Mouse (Mus musculus) kidney, adult 11 months (tissue): ENCODE results near the gene Kctd11.
"Not testable (repeated sequence)": the region's sequence is repeated elsewhere in the genome, so short reads cannot be mapped to it uniquely, and the experiment has no call there.

Experiments used
- DNase-seq: peaks from one replicate; pipeline ENCODE4 v3.0.0; 2022

Gene Kctd11

DNA sequence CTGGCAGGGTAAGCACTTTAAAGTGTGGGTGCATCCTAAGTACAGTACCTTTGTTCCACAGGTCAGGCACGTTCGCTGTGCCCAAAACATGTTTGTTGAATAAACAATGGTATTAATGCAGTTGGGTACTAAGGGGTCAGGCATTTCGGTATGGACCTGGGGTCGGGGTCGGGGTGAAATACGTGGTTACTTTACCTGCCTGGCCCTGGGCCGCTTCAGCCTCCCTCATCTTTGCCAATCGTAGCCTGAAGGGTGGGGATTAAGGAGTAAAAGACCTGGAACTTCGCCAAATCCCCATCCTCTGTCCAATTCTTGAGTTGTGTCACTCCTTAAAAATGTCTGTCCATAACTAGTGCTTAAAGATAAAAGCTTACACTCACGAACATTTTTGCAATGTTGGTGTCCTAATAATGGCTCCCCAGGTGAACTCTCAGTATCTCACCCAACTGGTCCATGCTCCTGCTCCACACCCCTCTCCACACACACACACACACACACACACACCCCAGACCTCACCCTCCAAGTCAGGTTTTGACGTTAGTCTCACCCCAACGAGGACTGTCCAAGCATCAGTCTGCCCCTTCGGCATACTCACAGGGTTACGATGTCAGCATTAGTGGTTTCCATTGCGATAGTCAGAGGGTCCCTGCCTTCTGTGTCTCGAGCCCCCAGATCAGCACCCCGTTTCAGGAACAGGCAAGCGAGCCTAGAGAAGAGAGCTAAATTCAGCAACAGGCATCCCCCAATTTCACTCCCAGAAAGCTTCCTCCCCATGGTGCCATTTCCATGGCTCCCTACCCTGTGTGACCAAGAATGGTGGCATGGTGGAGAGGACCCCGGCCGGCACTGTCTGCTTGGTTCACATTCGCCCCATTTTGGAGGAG lies 823 bp upstream of the Kctd11 start:
- DNase-seq, result no peak

DNA sequence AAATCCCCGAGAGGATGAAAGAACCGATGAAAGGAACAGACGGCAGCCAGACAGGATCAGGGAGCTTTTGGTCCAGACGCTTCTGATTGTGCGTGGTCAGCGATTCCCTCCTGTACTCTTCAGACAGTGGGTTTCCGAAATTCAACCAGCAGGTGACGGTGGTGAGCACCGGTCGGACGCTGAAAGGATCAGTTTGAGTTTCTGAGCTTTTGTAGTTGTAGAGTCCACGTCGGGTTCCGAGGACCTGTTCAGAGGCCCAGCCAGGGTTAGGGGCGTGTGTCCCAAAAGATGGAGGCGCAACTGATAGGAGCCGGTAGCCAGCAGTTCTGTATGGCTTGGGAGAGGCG lies 727 bp downstream of the Kctd11 start:
- peak; percentile 83 for DNase-seq

DNA sequence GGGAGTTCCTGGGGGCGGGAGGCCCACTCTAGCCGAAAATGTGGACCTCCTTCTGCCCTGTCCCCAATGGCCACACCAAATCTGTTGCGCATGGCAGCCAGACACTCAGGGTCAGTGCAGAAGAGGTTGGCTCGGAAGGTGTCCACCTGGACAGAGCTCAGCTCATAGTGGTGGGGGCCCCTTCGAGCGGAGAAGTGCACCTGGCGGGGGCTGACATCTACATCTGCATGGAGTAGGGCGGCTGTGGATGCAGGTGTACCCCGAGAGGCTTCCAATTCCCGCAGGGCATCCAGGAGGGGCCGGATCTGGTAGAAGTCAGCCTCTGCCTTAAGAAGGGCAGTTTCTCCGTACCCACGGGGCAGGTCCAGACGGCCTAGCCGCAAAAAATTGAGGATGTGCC lies 1.5 kb downstream of the Kctd11 start:
- no peak for DNase-seq

DNA sequence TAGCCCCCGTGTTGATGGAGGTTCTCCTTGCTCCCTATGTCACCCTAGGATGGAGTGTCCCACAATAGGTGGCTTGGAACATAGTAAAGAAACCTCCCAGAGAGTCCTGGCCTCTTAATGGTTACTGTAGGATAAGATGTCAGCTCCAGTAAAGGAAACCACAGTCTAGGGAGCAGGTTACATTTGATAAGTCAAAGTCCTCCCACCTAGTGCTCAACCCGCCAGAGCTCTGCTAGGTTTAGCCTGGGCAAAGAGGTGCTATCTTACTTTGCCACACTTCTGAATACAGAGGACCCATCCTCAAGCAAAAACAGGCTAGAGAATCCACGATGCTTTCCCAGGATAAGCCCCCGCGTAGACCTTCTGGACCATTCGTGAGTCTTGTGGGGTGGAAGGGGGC lies 2.3 kb downstream of the Kctd11 start:
- no peak for DNase-seq

DNA sequence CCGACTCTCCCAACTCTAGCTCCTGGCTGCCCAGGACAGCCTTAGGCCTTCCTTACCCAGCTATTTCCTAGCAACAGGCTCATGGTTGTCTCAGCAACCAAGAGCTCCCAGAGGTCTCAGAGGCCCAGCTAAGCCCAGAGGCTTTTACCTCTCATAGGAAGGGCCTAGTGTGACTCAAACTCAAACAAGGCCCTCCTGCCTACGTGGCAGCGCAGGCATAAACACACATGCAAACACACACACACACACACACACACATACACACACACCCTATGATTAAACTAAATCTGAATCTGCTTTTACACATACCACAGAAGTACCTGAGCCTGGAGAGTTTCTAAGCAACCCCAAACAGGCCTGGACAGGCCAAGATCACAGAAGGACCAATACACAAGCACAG lies 2.8 kb downstream of the Kctd11 start:
- no peak for DNase-seq

DNA sequence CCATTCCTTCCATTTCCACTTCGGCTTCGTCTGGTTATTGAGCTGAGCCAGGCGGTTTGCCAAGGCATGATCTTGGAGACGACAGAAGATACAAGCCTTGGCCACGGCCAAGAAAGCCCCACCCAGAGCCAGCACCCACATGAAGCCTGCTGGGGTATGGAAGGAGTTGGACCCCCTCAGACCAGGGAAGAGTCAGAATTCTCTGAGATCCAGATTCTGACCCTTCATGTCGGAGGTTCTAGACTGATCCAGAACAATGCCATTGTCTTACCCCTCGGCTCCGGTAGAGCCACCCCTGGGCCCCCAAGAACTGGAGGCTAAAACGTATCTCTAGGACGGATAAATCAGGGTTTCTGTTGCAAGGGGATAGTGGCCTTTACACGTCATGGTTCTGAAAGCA lies 3.3 kb downstream of the Kctd11 start, which contains the start of gene Tmem95:
Tmem95 (minus strand) TSS at position 141 of the 400 bp plus-strand sequence.
- no peak for DNase-seq

DNA sequence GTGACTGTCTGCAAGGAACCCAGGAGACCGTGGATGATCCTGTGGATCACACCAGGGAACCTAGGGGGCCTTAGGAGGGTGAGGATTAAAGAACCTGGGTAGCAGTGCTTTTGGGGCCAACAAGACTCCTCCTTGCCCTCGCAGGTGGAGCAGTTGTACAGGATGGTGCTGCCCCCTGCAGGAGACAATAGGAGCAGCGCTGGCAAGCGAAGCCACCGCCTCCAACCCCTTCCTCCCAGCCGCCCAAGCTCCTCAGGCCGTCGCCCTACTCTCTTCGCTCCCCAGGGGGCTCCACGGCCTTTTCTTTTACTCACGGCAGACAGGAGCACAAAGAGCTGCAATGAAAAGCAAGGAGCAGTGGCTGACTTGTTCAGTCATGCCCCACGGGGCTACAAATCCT lies 4.3 kb downstream of the Kctd11 start:
- DNase-seq, result peak; percentile 77

DNA sequence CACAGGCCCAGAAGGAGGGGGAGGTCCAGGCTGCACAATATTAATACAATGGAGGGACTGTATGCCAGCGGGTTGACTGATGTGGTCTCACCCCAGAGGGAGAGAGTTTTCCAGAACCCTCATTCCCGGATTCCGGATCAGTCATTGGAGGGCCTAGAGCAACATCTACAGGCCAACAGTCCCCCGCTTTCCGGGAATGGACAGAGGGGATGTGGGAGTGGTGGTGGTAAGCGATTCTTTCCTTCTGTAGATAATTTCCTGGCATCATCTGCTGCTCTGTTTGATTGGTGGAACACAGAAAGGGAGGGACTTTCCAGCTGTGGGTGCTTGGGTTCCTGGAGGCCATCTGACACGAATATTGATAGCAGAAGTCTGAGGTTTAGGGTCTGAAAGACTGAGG lies 5.0 kb downstream of the Kctd11 start:
- no peak for DNase-seq

DNA sequence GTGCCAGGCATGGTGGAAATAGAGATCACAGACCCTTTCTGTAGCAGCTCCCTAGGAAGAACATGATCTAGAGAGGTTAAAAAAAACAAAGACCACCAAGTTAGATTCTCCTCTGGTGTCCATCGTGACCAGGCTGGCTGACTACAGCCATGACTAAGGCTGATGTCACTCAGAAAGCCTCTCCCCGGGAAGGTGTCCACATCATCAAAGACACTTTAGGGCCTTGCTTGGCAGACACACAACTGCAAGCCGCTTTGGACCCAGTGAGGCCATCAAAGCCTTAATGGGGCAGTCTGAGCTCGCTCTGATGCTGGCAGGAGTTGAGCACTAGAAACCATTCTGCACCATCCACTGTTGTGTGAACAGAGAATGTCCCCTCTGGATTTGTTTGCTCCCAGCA lies 8.8 kb downstream of the Kctd11 start:
- no peak for DNase-seq

DNA sequence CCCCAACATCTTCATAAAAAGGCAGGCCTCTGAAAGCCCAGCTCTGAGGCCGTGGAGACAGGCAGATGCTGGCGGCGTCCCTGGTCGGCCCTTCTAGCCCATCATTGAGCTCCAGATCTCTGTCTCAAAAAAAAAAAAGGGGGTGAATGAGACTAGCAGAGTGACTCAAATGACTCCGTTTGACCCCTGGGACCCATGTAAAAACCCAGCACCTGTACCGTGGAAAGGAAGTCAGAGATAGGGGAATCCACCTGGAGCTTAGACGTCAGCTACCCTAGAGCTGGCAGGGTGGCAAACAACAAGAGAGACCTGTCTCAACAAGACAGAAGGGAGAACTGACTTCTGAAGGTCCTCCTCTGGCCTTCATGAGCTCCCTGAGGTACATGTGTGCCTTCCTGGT lies 9.4 kb downstream of the Kctd11 start:
- DNase-seq, result no peak

DNA sequence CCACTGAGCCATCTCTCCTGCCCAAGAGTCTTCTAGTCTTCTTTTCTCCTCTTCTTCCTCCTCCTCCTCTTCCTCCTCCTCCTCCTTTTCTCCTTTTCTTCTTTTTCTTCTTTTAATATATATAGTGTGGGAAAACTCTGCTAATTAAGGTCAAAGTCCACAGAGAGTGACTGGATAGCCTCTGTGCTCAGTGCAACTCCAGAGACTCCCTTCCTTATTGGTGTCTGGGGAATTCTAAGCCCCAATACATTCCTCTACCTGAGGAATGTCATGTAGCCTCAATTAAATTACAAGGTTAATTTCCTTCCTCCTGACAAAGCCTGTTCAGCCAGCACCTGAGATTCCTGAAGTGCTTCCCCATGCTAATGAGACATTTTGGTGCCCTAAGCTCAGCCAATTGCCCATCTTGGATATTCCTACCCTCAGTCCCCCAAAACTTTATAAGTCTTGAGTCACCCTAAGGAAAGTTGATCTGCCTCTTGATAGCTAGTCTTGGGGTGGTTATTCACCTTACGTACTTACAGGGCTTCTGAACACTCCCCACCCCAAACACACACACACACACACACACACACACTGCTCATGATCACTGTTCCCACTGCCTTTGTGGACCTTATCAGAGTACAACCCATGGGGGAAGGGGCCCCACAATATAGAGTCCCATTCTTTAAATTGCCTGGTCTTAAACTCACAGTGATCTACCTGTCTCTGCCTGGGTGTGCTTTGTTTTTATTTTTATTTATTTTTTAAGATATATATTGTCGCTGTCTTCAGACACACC lies 10.7 kb downstream of the Kctd11 start:
- DNase-seq, result no peak

DNA sequence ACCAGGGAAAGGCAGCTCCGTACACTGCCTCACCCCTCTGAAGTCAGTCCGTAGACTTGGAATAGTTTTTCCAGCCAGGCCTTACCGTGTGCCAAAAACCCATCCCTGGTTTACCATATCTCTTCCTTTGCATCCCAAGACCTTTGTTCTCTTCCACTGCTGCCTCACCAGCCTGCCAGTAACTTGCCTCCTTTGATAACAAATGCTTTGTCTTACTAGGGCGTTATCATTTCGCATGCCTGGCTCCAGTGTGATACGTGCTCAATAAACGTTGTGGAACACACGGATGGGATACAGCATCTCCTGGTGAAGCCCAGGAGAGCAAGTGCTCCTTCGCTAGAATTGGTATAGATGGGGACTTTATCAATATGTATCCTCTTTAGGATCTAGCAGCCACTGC lies 13.9 kb downstream of the Kctd11 start:
- DNase-seq, result no peak

DNA sequence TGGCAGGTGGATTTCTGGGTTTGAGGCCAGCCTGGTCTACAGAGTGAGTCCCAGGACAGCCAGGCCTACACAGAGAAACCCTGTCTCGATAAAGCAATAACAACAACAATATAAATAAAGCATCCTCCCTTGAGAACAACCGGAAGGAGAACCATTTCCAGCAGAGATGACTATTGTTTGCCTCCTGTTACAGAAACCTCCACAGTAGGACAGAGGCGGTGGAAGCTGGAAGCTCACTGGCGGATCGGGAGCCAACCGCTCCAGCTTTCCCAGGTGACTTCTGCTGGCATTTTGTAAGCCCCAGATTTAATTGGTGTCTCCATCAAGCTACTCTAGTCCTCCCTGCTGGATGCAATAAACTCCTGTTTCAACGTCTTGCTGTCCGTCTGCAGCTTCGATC lies 15.6 kb downstream of the Kctd11 start:
- DNase-seq, result no peak

DNA sequence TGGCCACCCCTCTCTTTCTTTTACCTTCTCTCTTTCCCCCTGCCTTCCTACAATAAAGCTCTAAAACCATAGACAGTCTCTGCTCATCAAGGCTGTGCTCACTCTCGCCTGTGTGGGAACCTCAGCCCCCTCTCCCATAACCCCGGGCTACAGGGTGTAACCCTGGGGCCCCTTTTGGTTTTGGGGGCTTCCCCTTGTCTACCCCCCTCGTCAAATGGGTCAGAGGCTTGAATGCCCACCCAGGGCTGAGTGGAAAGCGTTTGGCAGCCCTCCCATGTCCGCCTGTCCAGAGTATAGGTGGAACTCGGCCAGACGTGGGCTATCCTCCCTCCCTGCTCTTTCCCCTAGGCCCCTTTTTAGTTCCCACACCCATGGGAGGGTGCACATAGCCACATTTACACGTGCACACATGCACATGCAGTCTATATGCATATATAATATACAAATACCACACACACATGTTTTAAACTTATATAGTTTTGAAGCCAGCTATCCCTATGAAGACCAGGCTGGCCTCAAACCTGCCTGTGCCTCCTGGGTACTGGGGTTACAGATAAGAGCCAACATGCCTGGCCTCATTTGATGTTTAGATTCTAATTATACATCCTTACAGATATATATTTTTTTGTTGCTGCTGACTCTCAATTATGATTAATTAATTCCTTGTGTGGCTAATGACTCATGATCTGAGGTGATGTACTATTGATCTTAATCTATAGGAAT lies 16.9 kb downstream of the Kctd11 start:
- no peak for DNase-seq

DNA sequence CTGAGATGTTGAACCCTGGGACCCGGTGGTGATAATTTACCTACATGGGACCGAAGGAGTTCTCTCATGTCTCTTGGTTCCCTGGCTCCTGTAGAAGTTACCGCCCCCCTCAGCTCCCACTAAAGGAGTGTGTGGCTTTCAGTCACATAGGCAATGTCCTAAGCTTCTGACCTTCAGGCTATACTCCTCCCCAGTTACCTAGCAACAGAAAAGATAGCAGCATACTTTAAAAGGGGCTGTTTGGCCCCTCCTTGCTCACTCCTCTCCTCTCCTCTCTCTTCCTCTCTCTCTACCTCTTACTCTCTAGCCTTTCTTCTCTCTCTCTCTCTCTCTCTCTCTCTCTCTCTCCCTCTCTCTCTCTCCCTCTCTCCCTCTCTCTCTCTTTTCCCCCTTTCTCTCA lies 17.5 kb downstream of the Kctd11 start:
- DNase-seq, result not testable (repeated sequence)

DNA sequence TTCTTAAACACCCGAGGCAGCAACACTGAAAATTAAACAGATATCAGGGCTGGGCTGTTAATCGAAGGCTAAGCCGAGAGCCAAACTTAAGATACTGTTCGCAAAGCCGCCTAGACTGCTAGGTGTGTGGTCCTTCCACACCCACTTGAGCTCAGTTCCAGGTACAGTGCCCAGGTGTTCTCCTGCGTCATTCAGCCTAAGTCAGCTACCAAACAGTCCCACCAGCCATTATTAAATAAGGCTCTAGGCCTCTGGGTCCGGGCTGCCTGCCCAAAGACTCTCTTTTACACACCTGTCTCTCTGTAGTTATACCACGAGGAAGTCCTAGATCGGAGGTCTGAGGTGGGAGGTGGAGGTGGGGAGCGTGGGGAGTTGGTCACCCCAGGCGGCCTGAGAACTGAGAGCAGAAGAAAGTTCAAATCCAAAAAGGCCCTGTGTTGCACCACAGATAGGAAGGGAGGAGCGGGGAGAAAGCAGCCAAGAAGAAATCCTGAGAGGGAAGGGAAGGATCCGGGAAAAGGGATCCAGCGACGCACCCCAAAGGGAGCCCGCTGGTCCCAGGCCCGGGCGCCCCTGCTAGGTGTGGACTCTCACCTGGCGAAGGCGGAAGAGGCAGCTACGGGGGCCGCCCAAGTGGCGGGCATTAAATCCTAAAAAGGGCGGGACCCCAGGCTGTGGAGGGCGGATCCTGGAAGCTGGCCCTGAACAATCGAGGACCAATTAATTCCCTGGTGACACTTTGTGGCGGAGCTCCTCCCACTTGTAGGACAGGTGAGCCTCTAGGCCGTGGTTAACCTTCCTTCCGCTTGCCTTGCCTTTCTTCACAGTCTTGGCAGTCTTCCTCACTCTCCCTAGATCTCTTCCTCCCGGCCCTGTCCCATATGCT lies 22.9 kb downstream of the Kctd11 start, which contains the start of gene Tnk1:
Tnk1 (minus strand) TSS at position 618 of the 886 bp plus-strand sequence.
- DNase-seq, result peak; percentile 81

DNA sequence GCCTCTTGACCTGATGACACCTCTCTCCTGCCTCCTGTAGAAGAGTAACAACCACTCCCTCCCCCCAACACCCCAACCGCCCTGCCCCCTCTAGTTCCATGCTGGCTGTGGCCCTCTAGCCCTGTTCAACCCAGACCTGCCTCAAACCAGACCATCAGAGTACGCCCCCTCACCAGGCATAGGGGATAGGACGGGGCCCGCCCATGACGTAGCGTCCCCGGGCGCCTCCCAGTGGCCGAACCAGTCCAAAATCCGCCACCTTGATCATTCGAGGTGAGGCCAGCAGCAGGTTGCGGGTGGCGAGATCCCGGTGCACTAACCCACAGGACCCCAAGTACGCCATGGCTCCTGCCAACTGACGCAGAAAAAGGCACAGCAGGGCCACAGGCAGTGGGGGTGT lies 25.9 kb downstream of the Kctd11 start:
- no peak for DNase-seq

DNA sequence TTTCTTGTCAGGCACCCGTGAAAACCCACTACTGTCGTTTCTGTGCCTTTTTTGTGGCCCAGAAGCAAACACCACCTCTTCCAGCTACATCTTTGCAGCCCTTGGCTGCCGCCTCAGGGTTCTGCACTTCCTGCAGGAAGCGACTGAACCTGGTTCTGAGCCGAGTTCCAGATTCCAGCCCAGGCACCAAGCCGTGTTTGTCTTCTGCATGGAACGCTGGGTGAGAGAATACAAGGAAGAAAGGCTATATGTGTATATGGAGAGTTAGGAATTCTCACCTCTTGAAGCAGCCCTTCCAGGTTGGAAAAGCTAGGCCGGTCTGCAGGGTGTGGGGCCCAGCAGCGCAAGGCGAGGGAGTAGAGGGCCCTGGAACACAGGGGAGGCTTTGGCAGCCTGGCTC lies 26.5 kb downstream of the Kctd11 start:
- no peak for DNase-seq

DNA sequence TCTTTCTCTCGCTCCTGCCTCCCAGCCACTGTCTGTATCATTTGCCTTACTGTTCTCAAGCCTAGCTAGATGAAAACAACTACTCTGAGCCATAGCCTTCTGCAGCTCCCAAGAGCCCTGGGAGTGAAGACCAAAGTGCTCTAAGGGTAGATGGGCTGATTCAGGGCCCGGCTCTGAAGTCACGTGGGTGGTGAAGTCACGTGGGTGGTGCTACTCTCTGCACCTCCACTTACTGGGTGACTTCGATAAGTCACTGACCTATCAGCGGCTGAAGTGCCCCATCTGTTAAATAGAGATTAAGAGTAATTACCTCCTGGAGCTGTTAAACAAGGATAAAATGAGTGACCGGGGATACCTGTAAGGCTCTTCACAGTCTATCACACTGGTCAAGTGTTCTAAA lies 27.2 kb downstream of the Kctd11 start:
- peak; percentile 42 for DNase-seq

DNA sequence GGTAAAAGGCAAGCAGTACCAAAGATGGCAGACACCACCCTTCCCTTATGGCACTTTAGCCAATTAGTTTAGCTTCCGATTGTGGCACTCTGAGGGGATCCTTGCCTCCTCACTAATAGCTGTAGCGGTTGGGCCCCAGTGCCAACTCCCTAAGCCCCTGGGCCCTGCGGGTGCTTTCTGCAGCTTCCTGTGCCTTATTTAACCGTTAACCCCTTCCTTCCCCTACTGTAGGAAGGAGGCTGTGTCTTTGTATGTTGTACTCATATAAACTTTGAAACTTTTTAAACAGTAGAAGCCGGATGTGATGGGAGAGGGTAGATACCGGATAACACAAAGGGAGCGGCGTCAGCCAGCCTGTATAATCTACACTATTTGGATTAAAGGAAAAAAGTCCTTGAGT lies 30.5 kb downstream of the Kctd11 start:
- no peak for DNase-seq

DNA sequence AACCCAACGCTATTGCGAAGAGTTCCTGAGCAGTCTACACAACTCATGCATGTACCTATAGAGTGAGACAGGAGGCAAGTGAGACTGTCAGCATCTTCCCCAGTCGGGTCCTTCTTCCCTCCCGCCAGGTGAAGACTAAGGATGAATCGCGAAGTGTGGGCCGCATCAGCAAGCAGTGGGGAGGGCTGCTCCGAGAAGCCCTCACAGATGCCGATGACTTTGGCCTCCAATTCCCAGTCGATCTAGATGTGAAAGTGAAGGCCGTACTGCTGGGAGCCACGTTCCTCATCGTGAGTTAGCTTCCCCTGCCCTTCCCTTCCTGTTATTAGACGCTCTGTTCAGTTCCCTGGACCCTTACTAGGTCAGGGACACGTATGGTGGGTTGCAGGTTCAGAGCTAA lies 31.3 kb downstream of the Kctd11 start:
- no peak for DNase-seq

DNA sequence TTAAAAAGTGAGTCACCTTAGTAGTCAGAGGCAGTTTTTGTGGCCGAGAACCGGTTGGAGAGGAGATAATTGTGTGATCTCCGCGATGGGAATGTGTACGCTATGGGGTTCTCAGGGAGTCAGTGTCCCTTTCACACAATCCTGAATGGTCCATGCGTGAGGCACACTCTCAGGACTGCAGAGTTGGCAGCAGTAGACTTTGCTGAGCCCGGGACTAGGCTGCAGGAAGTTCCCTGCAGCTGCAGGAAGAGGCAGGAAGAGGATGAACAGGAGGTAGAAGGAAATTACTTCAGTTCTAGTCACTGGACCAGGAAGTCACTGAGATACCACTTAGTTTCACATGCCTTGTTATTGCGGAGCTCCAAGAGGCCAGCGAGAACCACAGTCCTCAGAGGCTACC lies 32.1 kb downstream of the Kctd11 start:
- no peak for DNase-seq

DNA sequence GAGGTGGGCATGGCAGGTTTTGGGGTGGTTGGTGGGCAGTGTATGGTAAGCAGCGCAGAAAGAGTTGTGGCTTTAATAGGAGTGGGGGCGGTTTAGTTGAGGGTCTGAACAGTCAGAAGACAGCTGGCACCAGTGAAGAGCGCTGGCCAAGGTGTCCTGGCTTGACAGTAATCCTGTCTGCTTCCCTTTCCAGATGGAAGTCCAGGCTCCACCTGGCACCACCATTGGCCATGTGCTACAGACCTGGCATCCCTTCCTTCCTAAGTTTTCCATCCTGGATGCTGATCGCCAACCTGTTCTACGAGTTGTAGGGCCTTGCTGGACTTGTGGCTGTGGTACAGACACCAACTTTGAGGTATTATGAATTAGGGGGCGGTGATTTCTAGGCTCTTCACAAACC lies 33.2 kb downstream of the Kctd11 start:
- no peak for DNase-seq
